Mouse (Mus musculus) liver, adult 2 months (tissue): ENCODE data around the gene Ptprh. TPM values are rescaled to one million over a fixed set of nuclear protein-coding genes. Genes with fewer than 3 reads are reported as not detected.
A peak's percentile ranks its signal among the peaks of the same experiment; 100 is the strongest.
"Not testable (repeated sequence)": the region's sequence is repeated elsewhere in the genome, so short reads cannot be mapped to it uniquely, and the experiment has no call there.

Experiments
- DNase-seq: peaks from one replicate; pipeline ENCODE4 v3.0.0-alpha.2; 2011; ENCODE audit warnings: low read depth, low spot score; ENCODE audit errors: extremely low read depth
- H3K27ac ChIP-seq: fragments of 200-500 bp; replicated peaks from 2 replicates; pipeline ENCODE4 v1.5.1; 2012; ENCODE audit warnings: low read depth, mild to moderate bottlenecking, control low read depth, inconsistent platforms, low read length; ENCODE audit not compliant: insufficient read depth
- H3K27me3 ChIP-seq: fragments of 200-500 bp; 2 replicates; pipeline ENCODE4 v1.6.1; 2012; ENCODE audit warnings: mild to moderate bottlenecking, moderate library complexity, low read length, inconsistent platforms; ENCODE audit not compliant: control insufficient read depth, insufficient read depth
- H3K36me3 ChIP-seq: fragments of 200-500 bp; 2 replicates; pipeline ENCODE4 v1.6.1; 2012; ENCODE audit warnings: low read length, inconsistent platforms; ENCODE audit not compliant: control insufficient read depth, insufficient read depth
- H3K4me1 ChIP-seq: fragments of 200-500 bp; 2 replicates; pipeline ENCODE4 v1.6.1; 2011; ENCODE audit warnings: low read length; ENCODE audit not compliant: control insufficient read depth, insufficient read depth
- H3K4me3 ChIP-seq: fragments of 200-500 bp; 2 replicates; pipeline ENCODE4 v1.5.1; 2011; ENCODE audit warnings: low read depth, mild to moderate bottlenecking, control low read depth, low read length, moderate library complexity; ENCODE audit not compliant: insufficient read depth
- H3K79me2 ChIP-seq: fragments of 200-500 bp; 2 replicates; pipeline ENCODE4 v1.6.1; 2012; ENCODE audit warnings: inconsistent platforms, mild to moderate bottlenecking, low read length, moderate library complexity; ENCODE audit not compliant: control insufficient read depth, insufficient read depth
- H3K9ac ChIP-seq: fragments of 200-500 bp; 2 replicates; pipeline ENCODE4 v1.6.1; 2012; ENCODE audit warnings: low read depth, mild to moderate bottlenecking, control low read depth, inconsistent platforms, low read length
- CTCF ChIP-seq: fragments of 200-500 bp; IDR thresholded peaks from 2 replicates; pipeline ENCODE4 v1.5.1; 2011; ENCODE audit warnings: low read depth, low read length, control low read depth
- POLR2A ChIP-seq: fragments of 200-500 bp; IDR thresholded peaks from 2 replicates; pipeline ENCODE4 v1.6.1; 2011; ENCODE audit warnings: low read length, control low read depth; ENCODE audit not compliant: insufficient read depth; ENCODE audit errors: extremely low read depth
- WGBS: fragments of 180-500 bp; shearing (Covaris S2); methylation state at CpG from one replicate; pipeline ENCODE4 v1.1.7; 2018; 5-methylcytosine and 5-hydroxymethylcytosine counted together
- polyA plus RNA-seq: library from polyadenylated mRNA; depleted of rRNA; stranded (reverse); fragments of >200 nt; gene quantifications from 2 replicates; pipeline ENCODE4 v1.2.3, GENCODE M21; 2012
- total RNA-seq: library from RNA; depleted of rRNA; stranded (reverse); fragments of >200 nt; gene quantifications from 2 replicates; pipeline ENCODE4 v1.2.3, GENCODE M21; 2014

Ptprh gene
- total and polyA plus RNA-seq, 2 experiments = 0.18 TPM; not detected in 1

- DNase-seq = no peak
- H3K27me3 ChIP-seq = no peaks in the 10 kb centered on the region
- no peaks in the 10 kb centered on the region for H3K36me3 ChIP-seq
- H3K9ac ChIP-seq = no peak overlapping the region
- H3K27ac ChIP-seq = no peak overlapping the region
- H3K4me3 ChIP-seq = 0 out of 2 replicates have a peak overlapping the region, but pooled peaks have one; percentile 10
- TF ChIP-seq POLR2A = no peak
- no peak for TF ChIP-seq CTCF
- peaks cover 2% of the 10 kb centered on the region; the same call in 1 of the 2 replicates for H3K4me1 ChIP-seq
- 72% methylated on average over 18 of the region's 18 CpGs for WGBS
- H3K79me2 ChIP-seq = no peaks in the 10 kb centered on the region
Measured at GRCm38 (mm10) chr7:4527302-4527689, 76.5 kb downstream of the Ptprh start.

- 36% methylated on average over 40 of the region's 40 CpGs for WGBS
- H3K4me3 ChIP-seq = peak overlapping the region; percentile 54
- H3K9ac ChIP-seq = peak overlapping the region; percentile 58
- H3K27me3 ChIP-seq = no peaks in the 10 kb centered on the region
- peaks cover 2% of the 10 kb centered on the region; the same call in 1 of the 2 replicates for H3K4me1 ChIP-seq
- TF ChIP-seq CTCF = peak; percentile 64
- no peak for TF ChIP-seq POLR2A
- DNase-seq = peak; percentile 10
- no peaks in the 10 kb centered on the region for H3K36me3 ChIP-seq
- H3K27ac ChIP-seq = no peak overlapping the region
- no peaks in the 10 kb centered on the region for H3K79me2 ChIP-seq
Measured at GRCm38 (mm10) chr7:4526341-4527301, 77.2 kb downstream of the Ptprh start.

- whole genome bisulfite sequencing = 62% methylated on average over 15 of the region's 15 CpGs
- H3K27ac ChIP-seq, H3K79me2 ChIP-seq, H3K36me3 ChIP-seq, H3K9ac ChIP-seq, H3K27me3 ChIP-seq, H3K4me1 ChIP-seq, H3K4me3 ChIP-seq: not testable (repeated sequence)
- peak; percentile 35 for DNase-seq
- TF ChIP-seq CTCF = peak; percentile 82
Measured at GRCm38 (mm10) chr7:4524212-4524922, 79.5 kb downstream of the Ptprh start, which contains the start of gene Tnni3. TSS of gene Tnni3 (minus strand) at chr7:4524229.

GRCm38 (mm10) chr7:4523205-4524130 is 80.4 kb downstream of the Ptprh start:
- Histone ChIP-seq H3K27me3 (peaks cover 7% of the 10 kb centered on the region; the same call in 1 of the 2 replicates), H3K9ac (no peak overlapping the region), H3K4me3 (no peak overlapping the region), H3K27ac (no peak overlapping the region), H3K4me1 (peaks cover 2% of the 10 kb centered on the region; the same call in 1 of the 2 replicates), H3K79me2 (no peaks in the 10 kb centered on the region), H3K36me3 (no peaks in the 10 kb centered on the region)
- no peak for DNase-seq
- no peak for TF ChIP-seq CTCF
- no peak for TF ChIP-seq POLR2A
- 88% methylated on average over 33 of the region's 33 CpGs for WGBS

- Histone ChIP-seq H3K4me1 (peaks cover 2% of the 10 kb centered on the region; the same call in 1 of the 2 replicates), H3K36me3 (no peaks in the 10 kb centered on the region), H3K27ac (no peak overlapping the region), H3K4me3 (no peak overlapping the region), H3K27me3 (peaks cover 7% of the 10 kb centered on the region; the same call in 1 of the 2 replicates), H3K9ac (no peak overlapping the region), H3K79me2 (no peaks in the 10 kb centered on the region)
- DNase-seq = no peak
- WGBS = 57% methylated on average over 6 of the region's 6 CpGs
- TF ChIP-seq POLR2A = no peak
- no peak for TF ChIP-seq CTCF
Measured at GRCm38 (mm10) chr7:4522292-4522691, 81.5 kb downstream of the Ptprh start.
